Mouse (Mus musculus) stomach, postnatal 0 days (tissue): Measurements from ENCODE around the gene Cks1b.

Source experiments
- CTCF ChIP-seq: IDR thresholded peaks from 2 replicates; pipeline ENCODE4 v1.5.1; 2016; ENCODE audit warnings: antibody characterized with exemption, low read depth, mild to moderate bottlenecking, moderate library complexity
- EP300 ChIP-seq: optimal IDR thresholded peaks from 2 replicates; pipeline ENCODE3; 2016; ENCODE audit warnings: antibody characterized with exemption

DNA sequence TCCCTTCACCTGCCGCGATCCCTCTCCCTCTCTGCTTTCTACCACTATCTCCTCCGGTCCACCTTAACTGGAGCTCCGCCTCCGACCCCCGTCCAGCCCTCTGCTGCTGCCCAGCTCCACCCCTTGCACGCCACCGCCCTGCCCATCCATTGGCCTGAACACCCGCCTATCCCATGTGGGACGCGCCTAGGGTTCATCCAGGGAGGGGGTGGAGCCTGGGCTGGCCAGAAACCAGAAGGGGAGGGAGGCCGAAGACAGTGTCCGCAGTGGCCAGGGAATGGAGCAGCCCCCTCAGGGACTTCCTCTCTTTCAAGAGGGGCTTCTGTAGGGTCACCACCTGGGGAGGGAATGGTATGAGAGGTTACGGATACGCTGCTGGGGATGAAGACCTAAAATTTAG, 24.6 kb downstream of the Cks1b start:
- peak; percentile 1; the same call in 1 of the 2 replicates for TF ChIP-seq CTCF
- no peak for TF ChIP-seq EP300
